Mouse (Mus musculus) midbrain, embryonic 10.5 days (tissue): ENCODE results near the gene Tmcc3. TPM values are rescaled to one million over a fixed set of nuclear protein-coding genes. Genes with fewer than 3 reads are reported as not detected.

Source experiments
- DNase-seq: peaks from one replicate; pipeline ENCODE4 v3.0.0-alpha.2; 2017; ENCODE audit warnings: low spot score
- H3K27ac ChIP-seq: fragments of 300-500 bp; sonication (generic); replicated peaks from 2 replicates; pipeline ENCODE4 v1.5.1; 2016; ENCODE audit warnings: mild to moderate bottlenecking
- H3K27me3 ChIP-seq: fragments of 300-500 bp; sonication (generic); 2 replicates; pipeline ENCODE4 v1.6.1; 2016; ENCODE audit warnings: low read depth, mild to moderate bottlenecking; ENCODE audit not compliant: poor library complexity, severe bottlenecking
- H3K36me3 ChIP-seq: fragments of 300-500 bp; sonication (generic); 2 replicates; pipeline ENCODE4 v1.6.1; 2016; ENCODE audit warnings: mild to moderate bottlenecking, moderate library complexity
- H3K4me1 ChIP-seq: fragments of 300-500 bp; sonication (generic); 2 replicates; pipeline ENCODE4 v1.6.1; 2016
- H3K4me3 ChIP-seq: fragments of 300-500 bp; sonication (generic); 2 replicates; pipeline ENCODE4 v1.5.1; 2016; ENCODE audit warnings: mild to moderate bottlenecking, moderate library complexity
- H3K9me3 ChIP-seq: fragments of 300-500 bp; sonication (generic); replicated peaks from 2 replicates; pipeline ENCODE4 v1.6.1; 2016; ENCODE audit warnings: mild to moderate bottlenecking
- WGBS: fragments of 180-500 bp; shearing (Covaris S2); methylation state at CpG from one replicate; pipeline ENCODE4 v1.1.7; 2016; 5-methylcytosine and 5-hydroxymethylcytosine counted together
- polyA plus RNA-seq: library from polyadenylated mRNA; unstranded; fragments of >200 nt; fragmentation: Nextera tagmentation; extraction: Ambion mirVana; gene quantifications from 2 replicates; pipeline ENCODE4 v1.2.1, GENCODE M21; 2016

The Tmcc3 gene
- polyA plus RNA-seq, 1 experiment from 2014 or later = 2.9 TPM

DNA sequence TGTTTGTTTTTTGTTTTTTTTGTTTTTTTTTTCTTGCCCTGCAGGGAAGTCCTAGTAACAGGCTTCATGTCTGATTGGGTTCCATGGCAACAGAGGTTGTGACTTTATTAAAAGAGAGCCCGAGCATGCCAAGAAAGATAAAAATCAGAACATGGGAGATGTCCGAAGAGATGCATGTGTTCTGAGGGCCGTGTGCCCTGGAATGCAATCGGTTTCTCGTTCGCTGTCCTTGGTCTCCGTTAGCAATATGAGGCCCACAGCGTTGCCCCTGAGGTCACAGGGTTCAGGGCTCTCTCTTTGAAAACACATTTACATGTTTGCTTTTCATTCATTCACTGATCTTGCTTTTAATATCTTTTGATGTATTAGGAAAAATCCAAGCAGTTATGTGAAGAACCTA lies 233.1 kb downstream of the Tmcc3 start:
- DNase-seq = no peak
- WGBS = 14% methylated on average over 8 of the region's 8 CpGs
- H3K27ac ChIP-seq = no peak overlapping the region

GRCm38 (mm10) chr10:94545259-94546019 lies 233.7 kb downstream of the Tmcc3 start:
- WGBS = 44% methylated on average over 21 of the region's 21 CpGs
- Histone ChIP-seq H3K36me3 (no peaks in the 10 kb centered on the region), H3K4me1 (peaks cover 47% of the 10 kb centered on the region), H3K9me3 (peaks cover 9% of the 10 kb centered on the region), H3K27me3 (no peaks in the 10 kb centered on the region), H3K27ac (peak overlapping the region; percentile 76), H3K4me3 (peak overlapping the region; percentile 38)
- DNase-seq = peak; percentile 41

More for the DNA sequence above, 233.1 kb downstream of the Tmcc3 start:
- Histone ChIP-seq H3K36me3 (no peaks in the 10 kb centered on the region), H3K4me3 (peak overlapping the region; percentile 38; the same call in 1 of the 2 replicates), H3K9me3 (peaks cover 9% of the 10 kb centered on the region), H3K27me3 (no peaks in the 10 kb centered on the region), H3K4me1 (peaks cover 41% of the 10 kb centered on the region)

GRCm38 (mm10) chr10:94546617-94547016 lies 234.9 kb downstream of the Tmcc3 start:
- DNase-seq = no peak
- Histone ChIP-seq H3K27ac (no peak overlapping the region), H3K4me1 (peaks cover 51% of the 10 kb centered on the region), H3K27me3 (no peaks in the 10 kb centered on the region), H3K36me3 (no peaks in the 10 kb centered on the region), H3K4me3 (no peak overlapping the region), H3K9me3 (peaks cover 4% of the 10 kb centered on the region)
- 91% methylated on average over 6 of the region's 6 CpGs for WGBS

- Histone ChIP-seq H3K4me3 (no peak overlapping the region), H3K9me3 (no peaks in the 10 kb centered on the region), H3K27ac (peak overlapping the region; percentile 9; the same call in 1 of the 2 replicates), H3K27me3 (no peaks in the 10 kb centered on the region), H3K36me3 (no peaks in the 10 kb centered on the region), H3K4me1 (peaks cover 39% of the 10 kb centered on the region)
- 68% methylated on average over 4 of the region's 4 CpGs for WGBS
- no peak for DNase-seq
These were observed 237.9 kb downstream of the Tmcc3 start for GRCm38 (mm10) chr10:94549511-94550232.

- Histone ChIP-seq H3K27ac (0 out of 2 replicates have a peak overlapping the region, but pooled peaks have one; percentile 50), H3K4me3 (no peak overlapping the region), H3K9me3 (no peaks in the 10 kb centered on the region), H3K27me3 (no peaks in the 10 kb centered on the region), H3K4me1 (peaks cover 29% of the 10 kb centered on the region), H3K36me3 (no peaks in the 10 kb centered on the region)
- 66% methylated on average over 9 of the region's 9 CpGs for WGBS
- no peak for DNase-seq
These were observed 238.9 kb downstream of the Tmcc3 start for GRCm38 (mm10) chr10:94550649-94551048.

- DNase-seq = no peak
- Histone ChIP-seq H3K9me3 (no peaks in the 10 kb centered on the region), H3K27me3 (no peaks in the 10 kb centered on the region), H3K4me1 (peaks cover 25% of the 10 kb centered on the region), H3K27ac (no peak overlapping the region), H3K36me3 (no peaks in the 10 kb centered on the region), H3K4me3 (no peak overlapping the region)
- WGBS = 57% methylated on average over 2 of the region's 2 CpGs
These were observed 239.3 kb downstream of the Tmcc3 start for GRCm38 (mm10) chr10:94551065-94551464.

DNA sequence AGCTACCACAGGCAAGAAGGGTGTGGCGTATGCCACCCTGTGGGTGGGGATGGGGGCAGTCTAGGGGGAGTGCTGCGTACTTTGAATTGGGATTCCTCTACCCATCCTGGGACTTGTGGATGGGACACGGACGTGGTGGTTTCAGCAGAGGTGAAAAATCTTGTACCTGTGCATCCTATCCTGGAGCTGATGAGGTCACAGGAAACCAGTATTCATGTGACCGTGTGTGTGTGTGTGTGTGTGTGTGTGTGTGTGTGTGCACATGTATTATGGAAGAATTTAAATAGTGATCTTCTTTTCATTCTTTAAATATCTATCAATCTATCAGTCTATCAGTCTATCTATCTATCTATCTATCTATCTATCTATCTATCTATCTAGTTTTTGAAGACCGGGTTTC lies 239.8 kb downstream of the Tmcc3 start:
- Histone ChIP-seq H3K4me3 (no peak overlapping the region), H3K4me1 (peaks cover 20% of the 10 kb centered on the region), H3K36me3 (no peaks in the 10 kb centered on the region), H3K27me3 (no peaks in the 10 kb centered on the region), H3K27ac (no peak overlapping the region), H3K9me3 (no peaks in the 10 kb centered on the region)
- DNase-seq = no peak
- WGBS = 92% methylated on average over 6 of the region's 6 CpGs

DNA sequence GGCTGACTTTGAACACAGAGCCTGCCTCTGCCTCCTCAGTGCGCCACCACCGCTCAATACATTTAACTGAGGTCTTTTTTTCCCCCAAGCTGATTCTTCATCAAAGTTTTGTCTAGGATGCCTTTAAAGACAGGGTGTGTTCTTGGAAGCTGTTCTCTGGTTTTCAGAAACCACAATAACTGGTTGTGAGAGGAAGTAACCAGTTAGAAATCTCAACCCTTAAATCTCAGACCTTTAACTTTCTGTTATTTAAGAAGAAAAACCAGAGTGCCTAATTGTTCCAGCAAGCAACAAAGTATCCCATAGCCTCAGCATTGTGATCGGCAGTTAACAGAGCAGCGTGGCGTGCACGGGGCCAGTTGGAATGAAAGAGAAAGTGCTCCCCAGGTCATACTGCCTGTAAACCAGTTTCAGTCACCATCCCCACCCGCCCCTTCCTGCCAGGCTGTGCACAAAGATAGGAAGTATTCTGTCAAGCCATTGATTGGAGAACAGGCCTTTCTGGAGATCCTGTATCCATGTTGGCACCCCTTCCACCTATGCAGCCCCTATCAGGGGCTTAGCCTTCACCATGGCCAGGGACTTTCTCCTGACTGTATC lies 240.3 kb downstream of the Tmcc3 start:
- 83% methylated on average over 7 of the region's 7 CpGs for WGBS
- peaks cover 20% of the 10 kb centered on the region for H3K4me1 ChIP-seq
- no peaks in the 10 kb centered on the region for H3K36me3 ChIP-seq
- no peak overlapping the region for H3K27ac ChIP-seq
- H3K27me3 ChIP-seq = no peaks in the 10 kb centered on the region
- H3K9me3 ChIP-seq = no peaks in the 10 kb centered on the region
- DNase-seq = no peak
- H3K4me3 ChIP-seq = no peak overlapping the region

DNA sequence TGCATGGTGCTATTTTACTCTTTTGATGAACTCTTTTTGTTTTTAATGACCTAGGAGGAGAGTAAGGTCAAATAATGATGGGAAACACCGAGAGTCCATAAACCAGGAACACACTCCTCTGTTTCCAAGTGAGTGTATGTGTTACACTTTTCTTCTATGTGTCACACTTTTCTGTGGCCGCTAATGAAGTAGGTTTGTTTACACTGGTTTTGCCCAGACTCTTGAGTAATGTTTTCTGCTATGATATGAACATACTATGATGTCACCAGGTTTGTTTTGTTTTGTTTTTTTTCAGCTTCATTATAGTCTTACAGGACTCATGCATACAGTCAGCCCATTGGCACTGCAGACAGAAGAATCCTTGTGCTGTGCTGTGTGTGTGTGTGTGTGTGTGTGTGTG lies 243.6 kb downstream of the Tmcc3 start:
- Histone ChIP-seq H3K36me3 (no peaks in the 10 kb centered on the region), H3K4me3 (no peak overlapping the region), H3K9me3 (no peaks in the 10 kb centered on the region), H3K27me3 (no peaks in the 10 kb centered on the region), H3K27ac (no peak overlapping the region), H3K4me1 (peaks cover 12% of the 10 kb centered on the region)
- WGBS = 87% methylated on average over 2 of the region's 2 CpGs
- DNase-seq = no peak

GRCm38 (mm10) chr10:94557428-94558149 lies 245.8 kb downstream of the Tmcc3 start:
- H3K4me3 ChIP-seq = no peak overlapping the region
- no peaks in the 10 kb centered on the region for H3K27me3 ChIP-seq
- no peaks in the 10 kb centered on the region for H3K9me3 ChIP-seq
- H3K27ac ChIP-seq = no peak overlapping the region
- 77% methylated on average over 6 of the region's 6 CpGs for WGBS
- H3K36me3 ChIP-seq = no peaks in the 10 kb centered on the region
- DNase-seq = no peak
- H3K4me1 ChIP-seq = peaks cover 16% of the 10 kb centered on the region

GRCm38 (mm10) chr10:94558826-94559225 lies 247.1 kb downstream of the Tmcc3 start:
- H3K36me3 ChIP-seq = no peaks in the 10 kb centered on the region
- 88% methylated on average over 7 of the region's 7 CpGs for WGBS

GRCm38 (mm10) chr10:94561351-94561750 lies 249.6 kb downstream of the Tmcc3 start:
- no peaks in the 10 kb centered on the region for H3K27me3 ChIP-seq
- WGBS = 73% methylated on average over 7 of the region's 7 CpGs
- H3K27ac ChIP-seq = no peak overlapping the region
- H3K4me3 ChIP-seq = no peak overlapping the region
- H3K9me3 ChIP-seq = no peaks in the 10 kb centered on the region
- no peaks in the 10 kb centered on the region for H3K36me3 ChIP-seq
- DNase-seq = no peak
- peaks cover 18% of the 10 kb centered on the region for H3K4me1 ChIP-seq

More at GRCm38 (mm10) chr10:94558826-94559225, 247.1 kb downstream of the Tmcc3 start:
- no peak for DNase-seq
- no peak overlapping the region for H3K4me3 ChIP-seq
- H3K9me3 ChIP-seq = no peaks in the 10 kb centered on the region
- H3K27me3 ChIP-seq = no peaks in the 10 kb centered on the region
- peaks cover 16% of the 10 kb centered on the region for H3K4me1 ChIP-seq
- H3K27ac ChIP-seq = no peak overlapping the region
